Mouse (Mus musculus) gastrocnemius, postnatal 25 days (tissue): ENCODE data around the gene 4930518I15Rik. TPM values are rescaled to one million over a fixed set of nuclear protein-coding genes. Genes with fewer than 3 reads are reported as not detected.
"Not testable (repeated sequence)": the region's sequence is repeated elsewhere in the genome, so short reads cannot be mapped to it uniquely, and the experiment has no call there.

Source experiments
- DNase-seq: peaks from one replicate; pipeline ENCODE4 v3.0.0; 2022
- long read RNA-seq, 2 experiments: library from polyadenylated mRNA; stranded (forward); transcript quantifications; one replicate each; pipeline ENCODE4 v2.0.0; 2021
- total RNA-seq, 2 experiments: library from RNA; stranded (reverse); gene quantifications; 1 replicate in 1 of 2; 2 replicates in 1 of 2; pipeline ENCODE4 v1.2.3; 2021

4930518I15Rik gene
- total RNA-seq = under 1 TPM; 0.33 to 0.99 TPM
- long read RNA-seq, experiment 1 = 0 reads
- long read RNA-seq, experiment 2 = 0 reads

- no peak for DNase-seq
Measured at GRCm38 (mm10) chr2:156857835-156858234, at the start of gene 4930518I15Rik. Gene 4930518I15Rik, minus strand, starts transcription at chr2:156857946.

GRCm38 (mm10) chr2:156905931-156906330 is 48.2 kb upstream of the 4930518I15Rik start:
- not testable (repeated sequence) for DNase-seq

- DNase-seq = peak; percentile 39
Measured at GRCm38 (mm10) chr2:156904976-156905717, 47.4 kb upstream of the 4930518I15Rik start.

- DNase-seq = no peak
Measured at GRCm38 (mm10) chr2:156903367-156903766, 45.6 kb upstream of the 4930518I15Rik start.

GRCm38 (mm10) chr2:156902411-156902810 is 44.7 kb upstream of the 4930518I15Rik start:
- DNase-seq = not testable (repeated sequence)

- no peak for DNase-seq
Measured at GRCm38 (mm10) chr2:156901883-156902282, 44.1 kb upstream of the 4930518I15Rik start.

GRCm38 (mm10) chr2:156901344-156901743 is 43.6 kb upstream of the 4930518I15Rik start:
- DNase-seq = no peak

GRCm38 (mm10) chr2:156899184-156899583 is 41.4 kb upstream of the 4930518I15Rik start:
- no peak for DNase-seq

GRCm38 (mm10) chr2:156898374-156898773 is 40.6 kb upstream of the 4930518I15Rik start:
- no peak for DNase-seq

- no peak for DNase-seq
Measured at GRCm38 (mm10) chr2:156897034-156897433, 39.3 kb upstream of the 4930518I15Rik start.

- DNase-seq = no peak
Measured at GRCm38 (mm10) chr2:156896384-156896914, 38.7 kb upstream of the 4930518I15Rik start.

GRCm38 (mm10) chr2:156894496-156895265 is 36.9 kb upstream of the 4930518I15Rik start:
- no peak for DNase-seq

- DNase-seq = no peak
Measured at GRCm38 (mm10) chr2:156892821-156893220, 35.1 kb upstream of the 4930518I15Rik start.

GRCm38 (mm10) chr2:156892240-156892639 is 34.5 kb upstream of the 4930518I15Rik start:
- DNase-seq = no peak

- no peak for DNase-seq
Measured at GRCm38 (mm10) chr2:156888490-156888889, 30.7 kb upstream of the 4930518I15Rik start.

- peak; percentile 43 for DNase-seq
Measured at GRCm38 (mm10) chr2:156887017-156887416, 29.3 kb upstream of the 4930518I15Rik start, which contains the start of gene Sla2. Gene Sla2, minus strand, starts transcription at chr2:156887192.

GRCm38 (mm10) chr2:156886084-156886631 is 28.4 kb upstream of the 4930518I15Rik start:
- DNase-seq = no peak

- not testable (repeated sequence) for DNase-seq
Measured at GRCm38 (mm10) chr2:156885666-156886065, 27.9 kb upstream of the 4930518I15Rik start.

GRCm38 (mm10) chr2:156884396-156885211 is 26.9 kb upstream of the 4930518I15Rik start:
- DNase-seq = no peak

GRCm38 (mm10) chr2:156882431-156883001 is 24.8 kb upstream of the 4930518I15Rik start:
- peak; percentile 35 for DNase-seq

GRCm38 (mm10) chr2:156879541-156879940 is 21.8 kb upstream of the 4930518I15Rik start:
- no peak for DNase-seq
